Mouse (Mus musculus) intestine, embryonic 14.5 days (tissue): ENCODE data around the gene Qdpr. TPM values are rescaled to one million over a fixed set of nuclear protein-coding genes. Genes with fewer than 3 reads are reported as not detected.

Experiments used
- ATAC-seq: fragments of 200-750 bp; cut with Nextera tagmentation; replicated peaks from 2 replicates; pipeline ENCODE4 v1.8.0; 2017; ENCODE audit warnings: low read depth, moderate number of reproducible peaks, moderate TSS enrichment, moderate library complexity; ENCODE audit not compliant: low FRiP score, low TSS enrichment
- DNase-seq: peaks from one replicate; pipeline ENCODE4 v3.0.0-alpha.2; 2018; ENCODE audit warnings: low spot score
- H3K27ac ChIP-seq: fragments of 300-500 bp; sonication (generic); 2 replicates; pipeline ENCODE4 v1.5.1; 2014; ENCODE audit warnings: low read depth, mild to moderate bottlenecking, control low read depth
- H3K27me3 ChIP-seq: fragments of 300-500 bp; sonication (generic); replicated peaks from 2 replicates; pipeline ENCODE4 v1.6.1; 2014; ENCODE audit warnings: low read length, control low read depth; ENCODE audit not compliant: control insufficient read depth, insufficient read depth
- H3K36me3 ChIP-seq: fragments of 300-500 bp; sonication (generic); 2 replicates; pipeline ENCODE4 v1.6.1; 2014; ENCODE audit warnings: low read length, control low read depth; ENCODE audit not compliant: control insufficient read depth, insufficient read depth
- H3K4me1 ChIP-seq: fragments of 300-500 bp; sonication (generic); replicated peaks from 2 replicates; pipeline ENCODE4 v1.6.1; 2014; ENCODE audit warnings: low read length, control low read depth, mixed read lengths; ENCODE audit not compliant: control insufficient read depth, insufficient read depth
- H3K4me2 ChIP-seq: fragments of 300-500 bp; sonication (generic); 2 replicates; pipeline ENCODE4 v1.6.1; 2014; ENCODE audit warnings: low read length
- H3K4me3 ChIP-seq: fragments of 300-500 bp; sonication (generic); 2 replicates; pipeline ENCODE4 v1.5.1; 2014; ENCODE audit warnings: low read depth, low read length, control low read depth, mixed read lengths
- H3K9ac ChIP-seq: fragments of 300-500 bp; sonication (generic); 2 replicates; pipeline ENCODE4 v1.6.1; 2014; ENCODE audit warnings: mild to moderate bottlenecking, low read length
- H3K9me3 ChIP-seq: fragments of 300-500 bp; sonication (generic); 2 replicates; pipeline ENCODE4 v1.6.1; 2016; ENCODE audit warnings: low read length, control low read depth; ENCODE audit not compliant: control insufficient read depth
- WGBS: fragments of 180-500 bp; shearing (Covaris S2); extraction: QIAGEN DNeasy Blood & Tissue Kit; methylation state at CpG from one replicate; pipeline ENCODE4 v1.1.7; 2014; 5-methylcytosine and 5-hydroxymethylcytosine counted together
- polyA plus RNA-seq: library from polyadenylated mRNA; unstranded; fragments of >200 nt; fragmentation: Nextera tagmentation; extraction: Ambion mirVana; gene quantifications from 2 replicates; pipeline ENCODE4 v1.2.1, GENCODE M21; 2014

Qdpr gene
- polyA plus RNA-seq, 1 experiment from 2014 or later, result 162 TPM

DNA sequence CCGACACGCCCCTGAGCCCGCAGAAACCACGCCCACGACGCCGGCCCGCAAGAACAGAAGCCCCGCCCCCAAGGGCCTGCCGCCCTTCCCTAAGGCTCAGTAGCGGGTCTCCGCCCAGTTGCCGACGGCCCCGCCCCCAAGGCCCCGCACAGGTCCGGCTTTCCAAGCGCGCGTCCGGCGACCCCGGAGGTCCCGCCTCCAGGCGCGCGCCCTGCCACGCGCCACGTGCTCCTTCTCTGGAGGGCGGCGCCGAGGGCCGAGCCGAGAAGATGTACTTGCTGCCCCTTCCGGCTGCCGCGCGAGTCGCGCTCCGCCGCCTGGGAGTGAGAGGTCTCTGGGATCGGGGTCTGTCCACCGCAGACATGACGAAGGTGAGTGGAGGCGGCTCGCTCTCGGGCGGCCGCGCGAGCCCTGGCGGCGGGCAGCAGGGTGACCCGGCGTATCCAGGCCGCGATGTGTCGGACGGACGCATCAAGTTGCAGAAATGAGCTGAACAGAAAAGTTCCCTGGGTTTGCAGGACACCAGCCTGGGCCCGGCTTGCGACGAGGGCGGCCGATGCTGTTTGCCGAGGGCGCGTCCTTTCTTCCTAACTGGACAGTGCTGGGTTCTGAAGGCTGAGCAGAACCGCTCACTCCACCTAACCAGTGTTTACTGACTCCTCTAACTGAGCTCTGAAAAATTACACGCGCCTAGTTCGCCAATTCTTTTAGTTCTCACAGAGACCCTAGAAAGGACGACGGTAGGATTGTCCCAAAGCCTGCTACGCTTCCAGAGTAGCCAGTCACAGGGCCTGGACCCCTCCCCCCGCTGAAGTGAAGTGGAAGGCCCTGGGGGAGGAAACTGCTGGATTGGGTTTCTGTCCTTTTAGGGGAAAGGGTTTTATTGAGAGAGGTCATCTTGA, 43.4 kb upstream of the Qdpr start, which contains the start of gene Lap3:
Gene Lap3 (plus strand): TSS at position 184 of the 902 bp plus-strand sequence.
- ATAC-seq (peak; percentile 95), DNase-seq (peak; percentile 98)
- under 1% methylated on average over 78 of the region's 78 CpGs for WGBS
- Histone ChIP-seq H3K27me3 (no peaks in the 10 kb centered on the region), H3K9ac (peak within 1 kb of the TSS; percentile 82), H3K4me1 (peaks cover 13% of the 10 kb centered on the region), H3K4me3 (peak within 1 kb of the TSS; percentile 75), H3K9me3 (no peaks in the 10 kb centered on the region), H3K36me3 (peaks cover 29% of the 10 kb centered on the region), H3K27ac (peak within 1 kb of the TSS; percentile 75; the same call in 1 of the 2 replicates), H3K4me2 (peak within 1 kb of the TSS; percentile 79)

DNA sequence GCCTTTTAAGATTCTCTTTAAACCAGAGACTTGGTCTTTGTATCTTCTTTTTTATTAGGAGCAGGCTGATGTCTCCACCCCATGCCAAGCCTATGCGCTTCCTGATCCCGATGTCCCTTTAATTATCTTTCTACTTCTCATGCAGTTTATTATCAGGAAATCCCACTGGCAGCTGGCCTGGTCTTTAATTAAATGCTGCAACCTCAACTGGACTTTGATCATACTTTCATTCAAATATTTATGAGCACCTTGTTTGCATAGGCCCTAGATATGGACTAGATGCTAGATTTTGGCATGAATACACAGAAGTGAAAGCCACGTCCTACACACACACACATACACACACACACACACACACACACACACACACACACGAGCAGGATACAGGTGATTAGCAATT, 41.7 kb upstream of the Qdpr start:
- no peak overlapping the region for H3K9ac ChIP-seq
- WGBS, result 60% methylated on average over 4 of the region's 4 CpGs
- no peak overlapping the region for H3K27ac ChIP-seq
- no peaks in the 10 kb centered on the region for H3K27me3 ChIP-seq
- H3K4me3 ChIP-seq, result no peak overlapping the region
- H3K9me3 ChIP-seq, result no peaks in the 10 kb centered on the region
- no peak for ATAC-seq
- H3K36me3 ChIP-seq, result peaks cover 12% of the 10 kb centered on the region
- peaks cover 13% of the 10 kb centered on the region for H3K4me1 ChIP-seq
- no peak overlapping the region for H3K4me2 ChIP-seq
- no peak for DNase-seq

DNA sequence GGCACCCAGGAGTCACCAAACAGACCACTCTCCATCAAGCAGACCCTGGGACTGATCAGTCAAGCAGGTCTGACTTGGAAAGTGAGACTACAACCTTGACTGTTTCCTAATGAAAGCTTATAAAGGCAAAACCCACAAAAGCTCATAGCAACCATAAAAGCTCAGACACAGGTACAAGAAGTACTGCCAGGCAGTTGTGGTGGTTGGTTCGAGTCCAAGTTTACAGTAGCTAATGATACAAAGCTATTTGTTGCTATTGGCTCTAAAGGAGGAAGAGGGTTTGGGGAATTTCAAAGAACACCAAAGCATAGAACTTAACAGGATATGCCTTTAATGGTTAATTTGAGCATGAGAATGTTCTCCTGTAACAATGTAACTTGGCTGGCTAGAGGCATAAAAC, 33.6 kb upstream of the Qdpr start:
- 85% methylated on average over 1 of the region's 1 CpGs for WGBS
- H3K4me1 ChIP-seq, result no peaks in the 10 kb centered on the region
- no peak overlapping the region for H3K4me2 ChIP-seq
- H3K36me3 ChIP-seq, result no peaks in the 10 kb centered on the region
- H3K9ac ChIP-seq, result no peak overlapping the region
- no peak overlapping the region for H3K4me3 ChIP-seq
- no peaks in the 10 kb centered on the region for H3K9me3 ChIP-seq
- no peaks in the 10 kb centered on the region for H3K27me3 ChIP-seq
- DNase-seq (no peak), ATAC-seq (no peak)
- H3K27ac ChIP-seq, result no peak overlapping the region

DNA sequence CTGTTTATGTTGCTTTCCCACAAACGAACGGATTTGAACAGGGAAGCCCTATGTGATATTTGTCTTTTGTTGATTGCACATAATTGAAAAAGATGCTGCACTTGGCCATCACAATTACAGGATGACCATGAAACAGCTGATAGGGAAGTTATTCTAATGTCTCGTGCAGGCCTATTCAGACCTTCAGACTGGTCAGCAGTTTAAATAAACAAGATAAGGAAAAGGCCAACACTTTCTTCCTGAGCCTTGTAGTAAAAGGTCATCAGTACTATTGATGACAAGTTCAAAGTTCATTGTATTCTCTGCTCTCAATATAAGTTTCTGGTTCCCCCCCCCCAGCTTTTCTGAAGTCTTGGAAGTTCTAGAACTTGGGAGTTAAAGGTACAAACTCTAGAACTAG, 32.6 kb upstream of the Qdpr start:
- no peak for DNase-seq
- WGBS, result 63% methylated on average over 3 of the region's 3 CpGs
- ATAC-seq, result no peak
- no peaks in the 10 kb centered on the region for H3K9me3 ChIP-seq
- H3K27me3 ChIP-seq, result no peaks in the 10 kb centered on the region
- no peak overlapping the region for H3K27ac ChIP-seq
- no peak overlapping the region for H3K4me2 ChIP-seq
- H3K4me3 ChIP-seq, result no peak overlapping the region
- H3K4me1 ChIP-seq, result no peaks in the 10 kb centered on the region
- H3K36me3 ChIP-seq, result no peaks in the 10 kb centered on the region
- H3K9ac ChIP-seq, result no peak overlapping the region

DNA sequence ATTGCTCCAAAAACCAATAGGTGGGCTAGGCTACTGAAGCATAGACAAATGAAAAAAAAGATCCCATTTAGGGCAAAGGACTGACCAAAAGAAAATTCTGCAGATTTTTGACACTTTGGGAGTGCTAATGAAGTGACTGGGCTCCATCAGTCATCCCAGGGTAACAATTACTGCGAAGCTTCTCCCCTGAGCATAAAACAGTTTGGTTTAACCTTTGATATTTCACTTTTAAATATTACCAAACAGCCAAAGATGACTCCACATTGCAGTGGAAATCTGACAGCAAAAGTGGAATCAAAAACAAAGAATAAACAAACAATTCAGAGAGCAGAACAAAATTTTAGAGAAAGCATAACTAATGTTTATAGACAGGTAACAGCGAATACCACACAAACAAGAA, 31.1 kb upstream of the Qdpr start:
- no peaks in the 10 kb centered on the region for H3K4me1 ChIP-seq
- no peak overlapping the region for H3K4me3 ChIP-seq
- no peak overlapping the region for H3K4me2 ChIP-seq
- no peak overlapping the region for H3K9ac ChIP-seq
- no peak overlapping the region for H3K27ac ChIP-seq
- H3K27me3 ChIP-seq, result no peaks in the 10 kb centered on the region
- H3K9me3 ChIP-seq, result no peaks in the 10 kb centered on the region
- H3K36me3 ChIP-seq, result no peaks in the 10 kb centered on the region
- DNase-seq, result no peak
- 79% methylated on average over 2 of the region's 2 CpGs for WGBS
- ATAC-seq, result no peak

DNA sequence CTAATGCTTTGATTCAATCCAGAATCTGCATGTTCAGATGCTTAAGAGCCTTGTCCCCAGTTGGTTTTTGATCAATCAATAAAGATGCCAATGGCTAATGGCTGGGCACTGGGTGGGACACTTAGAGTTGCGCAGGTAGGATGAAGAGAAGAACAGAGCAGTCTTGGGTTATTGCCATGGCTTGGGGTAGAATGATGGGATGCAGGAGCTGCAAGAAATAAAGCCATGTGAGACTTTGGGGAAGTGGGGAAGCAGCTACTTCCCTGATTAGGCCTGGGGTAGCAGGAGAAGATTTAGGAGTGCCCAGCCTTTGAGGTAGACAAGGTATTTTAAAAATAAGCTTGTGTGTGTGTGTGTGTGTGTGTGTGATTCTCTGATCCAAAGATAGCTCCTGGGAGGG, 30.0 kb upstream of the Qdpr start:
- H3K4me2 ChIP-seq, result no peak overlapping the region
- H3K9ac ChIP-seq, result no peak overlapping the region
- ATAC-seq (no peak), DNase-seq (no peak)
- no peaks in the 10 kb centered on the region for H3K4me1 ChIP-seq
- no peak overlapping the region for H3K27ac ChIP-seq
- no peaks in the 10 kb centered on the region for H3K9me3 ChIP-seq
- H3K36me3 ChIP-seq, result no peaks in the 10 kb centered on the region
- no peak overlapping the region for H3K4me3 ChIP-seq
- H3K27me3 ChIP-seq, result no peaks in the 10 kb centered on the region
- 100% methylated on average over 1 of the region's 1 CpGs for WGBS

DNA sequence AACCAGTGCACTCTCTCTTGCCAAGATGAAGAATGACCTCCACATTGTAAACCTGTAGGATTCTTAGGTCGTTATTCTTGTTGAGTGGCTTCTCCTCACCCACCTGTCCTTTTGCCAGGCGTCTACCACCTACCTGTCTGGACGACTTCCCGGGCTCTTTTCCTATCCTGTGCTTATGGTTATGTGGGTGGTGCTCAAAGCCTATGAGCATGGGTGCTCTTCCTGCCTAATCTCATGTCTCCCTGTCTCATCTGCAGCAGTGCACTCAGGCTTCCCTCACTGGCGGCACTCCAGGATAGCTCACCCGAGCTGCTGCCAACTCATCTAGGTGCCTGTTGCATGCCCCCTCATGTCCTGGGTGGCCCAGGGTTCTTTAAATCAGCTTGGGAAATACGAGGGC, 27.6 kb upstream of the Qdpr start:
- DNase-seq (no peak), ATAC-seq (no peak)
- Histone ChIP-seq H3K4me1 (no peaks in the 10 kb centered on the region), H3K27me3 (no peaks in the 10 kb centered on the region), H3K27ac (no peak overlapping the region), H3K4me2 (no peak overlapping the region), H3K9ac (no peak overlapping the region), H3K9me3 (no peaks in the 10 kb centered on the region), H3K4me3 (no peak overlapping the region), H3K36me3 (no peaks in the 10 kb centered on the region)
- WGBS, result 81% methylated on average over 7 of the region's 7 CpGs

DNA sequence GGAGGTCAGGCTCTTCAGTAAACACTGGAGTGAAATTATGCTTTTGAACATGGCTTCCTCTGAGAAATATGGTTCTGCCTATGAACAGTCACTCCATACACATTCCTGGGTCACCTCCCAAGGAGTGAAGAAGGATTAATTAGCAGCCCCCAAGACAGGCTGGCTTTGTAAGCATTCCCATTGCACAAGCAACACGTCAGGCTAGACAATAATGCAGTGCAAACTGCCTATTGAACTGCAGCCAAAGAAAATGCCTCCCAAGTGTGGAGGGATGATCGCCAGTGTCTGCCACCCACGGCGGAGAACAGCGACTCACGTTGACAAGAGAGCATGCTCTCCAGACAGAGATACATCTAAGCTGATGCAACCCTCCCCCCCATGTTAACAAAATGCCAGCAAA, 26.3 kb upstream of the Qdpr start:
- no peak for ATAC-seq
- Histone ChIP-seq H3K4me2 (no peak overlapping the region), H3K9me3 (no peaks in the 10 kb centered on the region), H3K9ac (no peak overlapping the region), H3K27me3 (no peaks in the 10 kb centered on the region), H3K4me1 (no peaks in the 10 kb centered on the region), H3K27ac (no peak overlapping the region), H3K4me3 (no peak overlapping the region), H3K36me3 (no peaks in the 10 kb centered on the region)
- DNase-seq, result no peak
- 49% methylated on average over 6 of the region's 6 CpGs for WGBS

DNA sequence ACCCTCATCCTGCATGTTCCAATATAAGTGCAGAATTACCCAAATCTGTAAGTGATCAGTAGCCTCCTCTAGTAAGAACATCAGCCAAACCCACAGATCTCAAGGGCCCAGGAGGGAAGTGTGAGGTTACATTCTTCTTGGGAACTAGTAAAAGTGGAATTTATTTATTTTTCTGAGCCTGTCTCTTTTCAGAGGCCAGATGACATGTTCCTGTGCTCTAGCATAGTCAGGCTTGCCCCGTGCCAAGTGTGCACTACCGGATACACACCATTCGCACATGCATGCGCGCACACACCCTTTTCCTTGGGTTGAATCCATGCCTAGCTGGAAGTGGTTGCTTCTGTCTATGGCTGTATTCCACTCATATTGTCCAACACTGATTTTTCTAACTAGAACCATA, 25.7 kb upstream of the Qdpr start:
- Histone ChIP-seq H3K9me3 (no peaks in the 10 kb centered on the region), H3K4me1 (no peaks in the 10 kb centered on the region), H3K27ac (no peak overlapping the region), H3K27me3 (no peaks in the 10 kb centered on the region), H3K4me3 (no peak overlapping the region), H3K9ac (no peak overlapping the region), H3K4me2 (no peak overlapping the region), H3K36me3 (no peaks in the 10 kb centered on the region)
- DNase-seq (no peak), ATAC-seq (no peak)
- 71% methylated on average over 5 of the region's 5 CpGs for WGBS
